Mouse (Mus musculus) liver, embryonic 15.5 days (tissue): ENCODE results near the gene Akr1c18. TPM values are rescaled to one million over a fixed set of nuclear protein-coding genes. Genes with fewer than 3 reads are reported as not detected.
"Not testable (repeated sequence)": the region's sequence is repeated elsewhere in the genome, so short reads cannot be mapped to it uniquely, and the experiment has no call there.

Experiments
- ATAC-seq: fragments of 200-750 bp; cut with Nextera tagmentation; 2 replicates; pipeline ENCODE4 v1.8.0; 2017; ENCODE audit warnings: moderate number of reproducible peaks, mild to moderate bottlenecking, moderate library complexity; ENCODE audit not compliant: insufficient read depth
- H3K27ac ChIP-seq: fragments of 300-500 bp; sonication (generic); replicated peaks from 2 replicates; pipeline ENCODE4 v1.5.1; 2015; ENCODE audit warnings: mild to moderate bottlenecking, inconsistent platforms
- H3K27me3 ChIP-seq: fragments of 300-500 bp; sonication (generic); 2 replicates; pipeline ENCODE4 v1.6.1; 2015; ENCODE audit warnings: mild to moderate bottlenecking, inconsistent platforms
- H3K36me3 ChIP-seq: fragments of 300-500 bp; sonication (generic); replicated peaks from 2 replicates; pipeline ENCODE4 v1.6.1; 2015; ENCODE audit warnings: moderate library complexity, mild to moderate bottlenecking, inconsistent platforms
- H3K4me1 ChIP-seq: fragments of 300-500 bp; sonication (generic); replicated peaks from 2 replicates; pipeline ENCODE4 v1.6.1; 2015; ENCODE audit warnings: inconsistent platforms
- H3K4me2 ChIP-seq: fragments of 300-500 bp; sonication (generic); 2 replicates; pipeline ENCODE4 v1.6.1; 2015; ENCODE audit warnings: moderate library complexity, mild to moderate bottlenecking, inconsistent platforms
- H3K4me3 ChIP-seq: fragments of 300-500 bp; sonication (generic); replicated peaks from 2 replicates; pipeline ENCODE4 v1.5.1; 2015; ENCODE audit warnings: mild to moderate bottlenecking, inconsistent platforms
- H3K9ac ChIP-seq: fragments of 300-500 bp; sonication (generic); 2 replicates; pipeline ENCODE4 v1.6.1; 2015; ENCODE audit warnings: moderate library complexity, mild to moderate bottlenecking, inconsistent platforms
- H3K9me3 ChIP-seq: fragments of 300-500 bp; sonication (generic); replicated peaks from 2 replicates; pipeline ENCODE4 v1.6.1; 2016; ENCODE audit warnings: inconsistent platforms
- WGBS: fragments of 180-500 bp; shearing (Covaris S2); methylation state at CpG from one replicate; pipeline ENCODE4 v1.1.7; 2015; ENCODE audit warnings: mixed read lengths; ENCODE audit not compliant: insufficient replicate concordance; 5-methylcytosine and 5-hydroxymethylcytosine counted together
- polyA plus RNA-seq: library from polyadenylated mRNA; unstranded; fragments of >200 nt; fragmentation: Nextera tagmentation; extraction: Ambion mirVana; gene quantifications from 2 replicates; pipeline ENCODE4 v1.2.1, GENCODE M21; 2015

Gene Akr1c18
- polyA plus RNA-seq, 1 experiment from 2014 or later, result 0.71 TPM

DNA sequence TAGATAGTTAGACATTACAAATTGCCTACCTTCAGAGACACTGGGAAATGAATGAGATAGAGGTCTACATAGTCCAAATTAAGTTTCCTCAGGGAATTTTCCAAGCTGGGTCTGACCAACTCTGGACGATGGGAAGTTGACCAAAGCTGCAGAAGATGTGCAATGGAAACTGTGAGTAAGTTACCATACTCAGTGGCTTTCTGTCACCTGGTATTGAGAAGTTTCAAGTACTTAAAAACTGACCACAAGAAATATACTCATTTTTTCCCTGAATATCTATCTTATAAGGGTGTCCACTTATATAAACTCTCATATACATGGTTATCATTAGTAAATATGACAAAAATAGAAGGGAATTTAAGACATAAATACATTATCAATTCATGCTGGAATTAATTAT, 6.2 kb downstream of the Akr1c18 start:
- no peak overlapping the region for H3K4me2 ChIP-seq
- ATAC-seq, result no peak
- H3K36me3 ChIP-seq, result no peaks in the 10 kb centered on the region
- no peak overlapping the region for H3K9ac ChIP-seq
- no peaks in the 10 kb centered on the region for H3K9me3 ChIP-seq
- no peaks in the 10 kb centered on the region for H3K4me1 ChIP-seq
- H3K27ac ChIP-seq, result no peak overlapping the region
- no peaks in the 10 kb centered on the region for H3K27me3 ChIP-seq
- H3K4me3 ChIP-seq, result no peak overlapping the region
- 26% methylated on average over 1 of the region's 1 CpGs for WGBS

DNA sequence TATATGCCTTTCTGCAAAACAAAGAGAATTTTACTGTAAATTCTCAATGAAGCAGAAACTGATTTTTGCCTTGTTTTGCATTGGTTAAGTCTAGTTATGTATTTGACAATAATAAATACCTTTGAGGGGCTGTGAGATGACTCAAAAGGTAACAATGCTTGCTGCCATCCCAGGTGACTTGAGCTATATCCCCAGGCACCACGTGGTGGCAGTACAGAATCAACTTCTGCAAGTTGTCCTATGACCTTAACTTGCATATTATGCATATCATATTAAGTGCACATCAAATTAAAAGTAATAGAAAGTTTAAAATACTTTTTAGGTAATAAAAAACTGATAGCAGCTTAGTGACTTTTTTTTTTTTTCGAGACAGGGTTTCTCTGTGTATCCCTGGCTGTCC, 17.4 kb downstream of the Akr1c18 start:
- no peaks in the 10 kb centered on the region for H3K36me3 ChIP-seq
- H3K27ac ChIP-seq, result no peak overlapping the region
- H3K9ac ChIP-seq, result no peak overlapping the region
- no peaks in the 10 kb centered on the region for H3K9me3 ChIP-seq
- H3K27me3 ChIP-seq, result no peaks in the 10 kb centered on the region
- no peak for ATAC-seq
- H3K4me1 ChIP-seq, result no peaks in the 10 kb centered on the region
- no peak overlapping the region for H3K4me3 ChIP-seq
- no peak overlapping the region for H3K4me2 ChIP-seq
- WGBS, result 17% methylated on average over 2 of the region's 2 CpGs

DNA sequence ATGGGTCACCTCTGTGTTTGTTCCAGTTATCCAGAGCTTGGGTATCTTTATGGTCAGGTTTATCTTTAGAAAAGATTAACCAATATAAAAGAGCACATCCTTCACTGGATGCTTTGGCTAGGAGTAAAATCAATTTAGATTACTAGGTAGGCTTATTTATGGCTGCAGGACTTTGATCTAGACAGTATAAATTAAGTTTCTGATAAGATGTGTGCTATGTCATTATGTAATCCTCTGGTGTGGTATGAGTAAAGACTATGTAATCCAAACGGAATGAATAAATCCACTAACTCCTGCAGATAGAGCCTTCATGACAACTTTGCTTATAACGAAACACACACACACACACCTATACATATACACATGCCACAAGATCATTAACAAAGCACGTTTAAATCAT, 18.7 kb downstream of the Akr1c18 start:
- WGBS, result 38% methylated on average over 3 of the region's 3 CpGs
- H3K4me1 ChIP-seq, result no peaks in the 10 kb centered on the region
- H3K4me2 ChIP-seq, result no peak overlapping the region
- no peak overlapping the region for H3K27ac ChIP-seq
- H3K27me3 ChIP-seq, result no peaks in the 10 kb centered on the region
- H3K9me3 ChIP-seq, result no peaks in the 10 kb centered on the region
- no peak overlapping the region for H3K4me3 ChIP-seq
- H3K9ac ChIP-seq, result no peak overlapping the region
- ATAC-seq, result no peak
- no peaks in the 10 kb centered on the region for H3K36me3 ChIP-seq

DNA sequence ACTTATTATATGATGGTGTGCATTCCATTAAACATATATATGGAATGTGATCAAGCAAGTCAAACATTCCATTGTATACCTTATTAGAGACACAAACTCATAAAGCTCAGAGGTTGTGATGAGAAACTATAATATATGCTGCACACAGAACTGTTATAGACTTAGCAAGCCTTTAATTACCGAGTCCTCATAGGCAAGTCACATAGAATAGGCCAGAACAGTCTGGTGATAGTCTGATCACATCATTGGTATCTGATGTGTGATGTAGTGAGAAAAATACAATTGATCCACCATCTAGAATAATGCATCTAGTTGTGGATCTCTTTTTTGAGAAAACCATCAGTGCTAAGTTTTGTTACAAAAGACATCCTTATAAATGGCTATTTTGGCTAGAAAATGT, 19.1 kb downstream of the Akr1c18 start:
- no peaks in the 10 kb centered on the region for H3K27me3 ChIP-seq
- H3K4me3 ChIP-seq, result no peak overlapping the region
- no peaks in the 10 kb centered on the region for H3K9me3 ChIP-seq
- 48% methylated on average over 1 of the region's 1 CpGs for WGBS
- no peaks in the 10 kb centered on the region for H3K36me3 ChIP-seq
- H3K4me1 ChIP-seq, result no peaks in the 10 kb centered on the region
- no peak overlapping the region for H3K4me2 ChIP-seq
- ATAC-seq, result no peak
- H3K27ac ChIP-seq, result no peak overlapping the region
- no peak overlapping the region for H3K9ac ChIP-seq

DNA sequence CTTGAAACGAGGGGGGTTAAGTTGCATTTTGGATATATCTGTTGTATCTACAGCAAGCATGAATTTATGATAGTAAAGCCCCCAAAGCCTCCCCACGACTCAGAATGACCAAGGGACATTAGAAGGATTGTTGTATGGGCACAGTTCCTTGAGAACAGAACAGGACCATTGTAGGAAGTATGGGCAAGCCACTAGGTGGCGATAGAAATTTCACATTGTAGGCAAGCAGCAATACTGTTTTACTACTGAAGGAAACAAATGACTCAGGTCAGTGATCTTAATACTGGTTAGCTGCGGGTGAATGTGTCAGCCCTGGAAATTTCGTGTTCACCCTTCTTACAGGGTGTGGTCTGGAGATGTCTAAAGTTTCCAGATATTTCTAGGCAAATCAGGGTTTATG, 21.4 kb downstream of the Akr1c18 start:
- Histone ChIP-seq H3K27me3 (no peaks in the 10 kb centered on the region), H3K36me3 (no peaks in the 10 kb centered on the region), H3K4me3 (no peak overlapping the region), H3K9ac (no peak overlapping the region), H3K27ac (no peak overlapping the region), H3K9me3 (no peaks in the 10 kb centered on the region), H3K4me1 (no peaks in the 10 kb centered on the region), H3K4me2 (no peak overlapping the region)
- 20% methylated on average over 5 of the region's 5 CpGs for WGBS
- ATAC-seq, result no peak

DNA sequence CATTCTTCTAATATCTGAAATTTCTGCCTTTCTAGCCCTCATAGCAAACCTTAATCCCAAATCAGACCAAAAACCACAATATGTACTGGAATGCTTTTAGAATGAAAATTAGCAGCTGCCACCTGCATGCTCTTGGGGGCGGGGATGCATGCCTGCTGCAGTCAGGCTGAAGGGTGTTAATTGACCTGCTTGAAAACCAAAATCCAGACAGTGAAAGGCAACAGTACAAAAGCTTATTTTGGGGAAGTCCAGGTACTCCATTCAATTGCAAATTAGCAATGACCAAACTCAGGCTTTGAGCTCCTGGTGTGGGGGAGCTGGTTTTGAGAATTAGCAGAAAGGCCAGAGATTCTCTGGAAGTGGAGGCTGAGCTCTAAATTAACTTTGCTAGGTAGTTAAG, 24.6 kb downstream of the Akr1c18 start:
- not testable (repeated sequence) for H3K9ac ChIP-seq, ATAC-seq
- WGBS, result 63% methylated on average over 1 of the region's 1 CpGs

DNA sequence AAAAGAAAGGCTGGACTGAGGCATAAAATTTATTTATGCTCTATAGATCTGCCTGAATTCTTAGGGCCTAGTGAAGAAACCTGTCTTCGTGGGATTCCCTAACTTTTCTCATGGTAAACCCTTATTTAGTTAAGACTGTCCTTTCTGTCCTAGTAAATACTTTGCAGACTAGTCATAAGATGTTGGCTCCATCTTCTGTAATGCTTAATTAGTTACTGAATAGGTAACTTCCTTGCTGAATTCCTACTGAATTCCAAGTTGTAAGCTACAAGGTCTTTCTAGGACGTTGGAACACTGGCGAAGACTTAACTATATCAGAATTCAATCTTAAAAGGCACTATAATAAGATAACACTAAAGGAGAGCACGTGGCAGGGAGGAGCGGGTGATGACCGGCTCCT, 26.0 kb downstream of the Akr1c18 start:
- H3K9me3 ChIP-seq, ATAC-seq, H3K27ac ChIP-seq, H3K4me1 ChIP-seq, H3K9ac ChIP-seq, H3K36me3 ChIP-seq, H3K4me3 ChIP-seq, H3K4me2 ChIP-seq, H3K27me3 ChIP-seq: not testable (repeated sequence)
- 73% methylated on average over 6 of the region's 6 CpGs for WGBS

More for the DNA sequence above, 24.6 kb downstream of the Akr1c18 start:
- not testable (repeated sequence) for H3K36me3 ChIP-seq, H3K27me3 ChIP-seq, H3K4me2 ChIP-seq, H3K9me3 ChIP-seq, H3K4me1 ChIP-seq, H3K27ac ChIP-seq, H3K4me3 ChIP-seq

DNA sequence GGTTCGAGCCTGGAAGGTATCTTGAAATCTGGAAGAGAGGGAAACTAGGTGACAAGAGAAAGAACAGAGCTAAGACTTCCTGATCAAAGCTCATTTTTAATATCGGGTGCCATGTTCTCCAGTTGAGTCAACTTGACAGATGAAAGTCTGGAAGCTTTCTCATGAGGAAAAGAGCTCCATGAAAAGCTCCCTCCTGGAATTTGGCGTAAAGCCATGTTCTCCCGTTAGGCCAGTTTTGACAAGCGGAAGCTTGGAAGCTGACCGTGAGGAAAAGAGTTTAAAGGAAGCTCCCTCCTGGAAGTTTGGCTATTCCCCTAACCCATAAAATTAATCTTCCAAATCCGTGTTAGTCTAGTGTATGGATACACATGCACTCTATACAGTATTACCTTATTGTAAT, 27.3 kb downstream of the Akr1c18 start:
- H3K4me2 ChIP-seq, result no peak overlapping the region
- H3K9ac ChIP-seq, result no peak overlapping the region
- no peak overlapping the region for H3K4me3 ChIP-seq
- 71% methylated on average over 7 of the region's 7 CpGs for WGBS
- no peaks in the 10 kb centered on the region for H3K36me3 ChIP-seq
- H3K9me3 ChIP-seq, result no peaks in the 10 kb centered on the region
- ATAC-seq, result no peak
- no peak overlapping the region for H3K27ac ChIP-seq
- no peaks in the 10 kb centered on the region for H3K4me1 ChIP-seq
- H3K27me3 ChIP-seq, result no peaks in the 10 kb centered on the region

DNA sequence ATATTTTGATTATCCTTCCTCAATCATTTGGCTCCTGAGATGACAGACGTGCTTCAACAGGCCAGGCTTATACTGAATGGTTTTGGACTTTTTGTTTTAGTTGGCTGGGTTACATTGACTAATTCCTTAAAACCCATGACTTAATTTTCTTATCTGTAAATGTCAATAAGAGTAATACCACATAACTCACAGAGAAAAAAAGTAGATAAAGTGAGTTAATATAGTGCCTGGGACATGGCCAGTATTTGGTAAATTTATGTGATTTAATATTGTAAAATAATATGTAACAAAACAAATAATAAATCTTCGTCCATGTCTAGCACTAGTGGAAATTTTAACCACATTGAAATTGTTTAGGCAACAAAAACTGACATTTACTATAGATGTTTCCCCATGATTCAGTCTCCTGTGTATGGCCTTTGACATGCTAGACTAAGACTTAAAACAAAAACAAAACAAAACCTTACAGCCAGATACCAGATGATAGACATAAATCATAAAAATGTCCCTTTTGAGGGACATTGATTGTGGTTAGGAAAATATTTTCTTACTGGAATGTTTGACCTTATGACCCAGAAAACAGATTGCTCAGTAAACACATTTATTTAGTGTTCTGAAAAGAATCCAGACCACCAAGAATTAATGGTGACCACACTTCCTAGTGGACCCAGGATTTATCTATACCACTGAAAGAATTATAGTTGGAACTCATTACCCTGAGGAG, 31.1 kb downstream of the Akr1c18 start:
- H3K27me3 ChIP-seq, result no peaks in the 10 kb centered on the region
- H3K4me1 ChIP-seq, result no peaks in the 10 kb centered on the region
- no peak for ATAC-seq
- no peak overlapping the region for H3K27ac ChIP-seq
- 46% methylated on average over 2 of the region's 2 CpGs for WGBS
- no peak overlapping the region for H3K4me3 ChIP-seq
- H3K9me3 ChIP-seq, result no peaks in the 10 kb centered on the region
- no peaks in the 10 kb centered on the region for H3K36me3 ChIP-seq
- no peak overlapping the region for H3K9ac ChIP-seq
- no peak overlapping the region for H3K4me2 ChIP-seq

DNA sequence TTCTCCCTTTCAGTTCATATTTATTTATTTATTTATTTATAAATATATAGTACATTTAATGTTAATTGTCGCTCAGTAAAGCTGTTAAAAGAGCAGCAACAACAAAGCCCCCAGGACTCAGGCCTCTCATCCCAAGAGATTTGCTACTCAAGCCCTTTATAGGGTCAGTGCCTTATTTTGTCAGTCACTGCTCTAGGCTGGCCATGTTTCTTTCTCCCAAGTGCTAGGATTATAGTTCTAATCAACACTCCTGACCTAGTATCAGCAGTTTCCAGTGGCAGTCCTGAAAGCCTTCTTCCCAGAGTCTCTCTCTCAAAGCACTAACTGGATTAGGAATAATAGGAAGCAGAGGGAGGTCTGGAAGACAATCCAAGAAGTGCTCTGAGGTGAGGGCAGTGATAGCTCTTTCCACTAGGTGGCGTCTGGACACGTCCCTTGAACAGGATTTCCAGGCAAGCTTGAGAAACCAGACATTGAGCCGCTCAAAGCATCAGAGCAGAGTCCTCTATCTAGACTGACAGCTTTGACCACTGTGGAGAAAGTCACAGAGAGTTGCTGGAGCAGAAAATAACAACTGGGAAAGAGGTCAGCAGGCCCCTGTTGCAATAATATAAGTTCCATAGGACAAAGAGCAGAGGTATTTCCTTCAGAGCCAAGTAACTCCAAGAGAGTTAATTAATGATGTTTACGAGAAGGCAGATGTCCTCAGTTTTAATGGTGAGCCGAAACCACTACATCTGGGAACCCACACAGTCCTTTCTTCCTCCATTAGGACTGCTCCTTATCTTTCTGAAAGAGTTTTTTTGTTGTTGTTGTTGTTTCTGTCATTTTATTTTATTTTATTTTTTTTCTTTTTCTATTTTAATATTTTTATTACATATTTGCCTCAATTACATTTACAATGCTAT, 39.9 kb downstream of the Akr1c18 start:
- no peak overlapping the region for H3K27ac ChIP-seq
- no peak overlapping the region for H3K4me3 ChIP-seq
- H3K4me2 ChIP-seq, result no peak overlapping the region
- no peak overlapping the region for H3K9ac ChIP-seq
- ATAC-seq, result no peak
- WGBS, result 24% methylated on average over 6 of the region's 6 CpGs
- no peaks in the 10 kb centered on the region for H3K9me3 ChIP-seq
- H3K36me3 ChIP-seq, result no peaks in the 10 kb centered on the region
- H3K27me3 ChIP-seq, result no peaks in the 10 kb centered on the region
- H3K4me1 ChIP-seq, result no peaks in the 10 kb centered on the region

DNA sequence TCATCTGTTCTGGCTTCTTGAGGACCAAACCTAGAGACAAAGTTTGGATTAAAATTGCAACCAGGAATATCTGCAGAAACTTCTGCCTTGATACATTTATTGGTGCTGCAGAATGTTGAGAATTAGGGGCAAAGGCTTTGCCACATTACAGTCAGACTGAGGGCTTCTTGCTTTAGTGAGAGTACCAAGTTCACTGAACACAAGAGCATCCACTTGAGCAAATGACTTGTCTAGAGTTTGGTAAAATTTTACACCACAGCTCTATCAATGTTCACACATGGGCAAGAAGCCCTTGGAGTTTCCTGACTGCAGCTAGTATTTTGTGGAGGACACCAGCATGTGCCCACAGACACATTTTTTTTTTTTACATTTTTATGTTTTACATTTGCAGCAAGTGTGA, 47.7 kb downstream of the Akr1c18 start:
- Histone ChIP-seq H3K9me3 (no peaks in the 10 kb centered on the region), H3K4me1 (no peaks in the 10 kb centered on the region), H3K27me3 (no peaks in the 10 kb centered on the region), H3K4me3 (no peak overlapping the region), H3K9ac (no peak overlapping the region), H3K36me3 (no peaks in the 10 kb centered on the region), H3K4me2 (no peak overlapping the region), H3K27ac (no peak overlapping the region)
- ATAC-seq, result no peak
